Mouse (Mus musculus) brain, embryonic 18.5 days (tissue): ENCODE results near the gene Cd72.

Experiments
- DNase-seq: peaks from one replicate; pipeline ENCODE4 v3.0.0-alpha.2; 2012; ENCODE audit warnings: low read depth, low spot score

Gene Cd72

DNA sequence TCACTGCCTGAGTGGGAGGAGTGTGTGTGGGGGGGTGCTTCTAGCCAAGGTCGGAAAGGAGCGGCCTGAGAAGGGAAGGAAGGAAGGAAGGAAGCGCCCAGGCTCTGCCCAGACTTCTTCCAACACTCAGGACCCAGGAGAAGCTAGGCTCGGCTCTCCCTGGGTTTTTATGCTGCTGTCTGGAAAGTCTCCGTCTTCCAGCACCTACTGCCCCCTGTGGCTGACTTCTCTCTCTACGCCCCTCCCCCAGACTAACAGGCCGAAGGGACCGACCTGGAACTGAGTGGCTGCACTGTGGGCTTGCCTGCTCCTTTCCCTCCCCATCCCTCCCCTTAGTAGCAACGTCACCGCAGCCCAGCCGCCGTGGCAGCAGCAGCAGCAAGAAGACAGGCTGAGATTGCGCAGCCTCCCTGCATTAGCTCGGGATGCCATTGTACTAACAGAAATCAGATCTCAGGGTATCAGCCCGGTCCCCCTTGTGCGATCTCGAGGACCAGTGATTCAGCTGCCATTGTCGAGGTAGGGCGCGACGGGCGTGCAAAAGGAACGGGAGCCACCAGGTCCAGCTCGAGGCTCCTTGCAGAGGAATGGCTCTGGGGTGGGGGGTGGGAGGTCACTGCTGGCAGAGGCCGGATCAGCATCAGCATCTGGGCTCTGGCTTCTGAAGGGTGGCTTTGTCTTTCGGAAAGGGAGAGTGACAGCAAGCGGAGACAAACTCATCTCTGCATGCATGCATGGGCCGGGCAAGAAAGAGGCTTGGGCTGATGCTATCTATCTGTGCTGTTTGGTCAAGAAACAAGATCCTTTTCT, 48.1 kb downstream of the Cd72 start:
- peak; percentile 81 for DNase-seq

DNA sequence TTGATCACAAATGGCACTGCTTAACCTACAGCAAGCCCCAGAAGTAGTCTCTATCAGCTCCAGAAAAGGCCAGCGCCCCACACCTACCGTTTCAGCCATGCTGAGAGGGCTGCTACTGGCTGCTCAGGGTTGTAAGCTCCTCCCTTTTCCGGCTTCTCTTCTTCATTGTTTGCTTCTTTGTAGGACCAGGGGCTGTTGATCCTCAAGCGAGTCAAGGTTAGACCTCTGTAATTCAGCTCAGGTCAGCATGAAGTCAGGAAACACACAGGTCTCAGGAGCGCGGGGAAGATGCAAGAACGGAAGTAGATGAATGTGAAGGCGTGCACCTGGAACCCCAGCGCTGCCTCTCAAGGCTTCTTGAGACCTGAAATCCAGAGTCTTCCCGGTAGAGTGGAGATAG, 49.7 kb downstream of the Cd72 start:
- no peak for DNase-seq

- DNase-seq = no peak
Observed at GRCm38 (mm10) chr4:43402212-43402611, 52.2 kb downstream of the Cd72 start.

GRCm38 (mm10) chr4:43401486-43401885, 52.9 kb downstream of the Cd72 start:
- no peak for DNase-seq

DNA sequence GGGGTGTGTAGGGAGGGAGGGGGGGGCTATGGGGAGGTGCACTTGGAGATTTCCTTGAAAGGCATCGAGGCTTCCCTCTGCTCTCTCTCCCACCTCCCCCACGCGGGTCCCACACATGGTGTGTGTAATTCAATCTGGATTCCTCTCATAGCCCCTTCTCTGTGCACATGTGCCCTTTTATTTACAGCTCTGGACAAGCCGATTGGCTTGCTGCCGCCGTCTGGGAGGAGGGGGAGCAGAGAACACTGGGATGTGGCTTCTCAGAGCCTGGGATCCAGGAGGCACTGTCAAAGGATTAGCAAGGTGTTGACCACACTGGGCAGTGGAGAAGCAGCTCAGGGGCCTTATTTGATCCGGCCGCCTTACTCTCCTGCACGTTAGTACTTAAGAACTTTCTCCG, 53.5 kb downstream of the Cd72 start:
- no peak for DNase-seq

- no peak for DNase-seq
Observed at GRCm38 (mm10) chr4:43399391-43400131, 54.9 kb downstream of the Cd72 start.

DNA sequence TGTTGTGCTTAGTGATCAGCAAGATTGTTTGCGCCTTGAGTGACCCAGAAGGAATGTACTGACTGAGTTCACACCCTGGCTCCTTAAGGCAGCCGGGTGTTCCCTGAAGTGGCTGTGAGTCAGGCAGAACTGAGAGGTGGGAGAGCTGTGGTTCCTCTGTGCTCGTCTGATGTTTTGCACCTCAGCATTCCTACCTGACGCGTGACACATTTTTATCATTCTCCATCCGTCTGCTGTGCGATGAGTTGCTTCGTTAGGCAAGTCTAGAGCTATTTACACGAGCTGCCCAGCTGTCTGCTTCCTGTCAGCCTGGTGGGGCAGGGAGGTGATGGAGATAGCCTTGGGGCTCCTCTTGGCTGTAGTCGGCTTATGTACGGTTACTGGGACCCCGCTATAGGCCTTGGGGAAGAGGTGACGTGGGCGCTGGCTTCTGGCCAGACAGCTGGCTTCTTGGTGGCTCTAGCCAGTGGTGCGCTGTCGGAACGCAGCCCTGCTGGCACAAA, 55.5 kb downstream of the Cd72 start:
- no peak for DNase-seq

GRCm38 (mm10) chr4:43398014-43398413, 56.4 kb downstream of the Cd72 start:
- no peak for DNase-seq
